8 mouse cellular contexts compared by ENCODE assay signal in genomic region chr10:80854913-80855748, GRCm38 (mm10). TPM values are rescaled to one million over a fixed set of nuclear protein-coding genes. Genes with fewer than 3 reads are reported as not detected.
A peak's percentile ranks its signal among the peaks of the same experiment; 100 is the strongest.
DNase-seq lines count a peak whose midpoint lies in the region; ATAC-seq lines count a peak whose summit lies in the region.

TSS of gene Lsm7 (minus strand) at chr10:80855209.
TSS of gene Sppl2b (plus strand) at chr10:80855275.

- H3K9me3 ChIP-seq in megakaryocyte, embryonic 14.5 days = no peaks in the 10 kb centered on the region

- H3K36me3 ChIP-seq in megakaryocyte, embryonic 14.5 days (replicated peaks; ENCODE audit: low read length) = peaks cover 44% of the 10 kb centered on the region

- peak; percentile 71 for ATAC-seq in common myeloid progenitor, adult 5-6 weeks (replicated peaks; ENCODE audit: low read depth, poor library complexity, severe bottlenecking)

- peak within 1 kb of the TSS; percentile 100 for H3K4me3 ChIP-seq in megakaryocyte, embryonic 14.5 days (replicated peaks)

- DNase-seq in ZHBTc4 (ENCODE audit: low read depth, low spot score) = peak; percentile 97
- DNase-seq in gastrocnemius, adult 8-10 months (ENCODE audit: low spot score in 2 of 2) = peak; percentile 92 to 95
- peak; percentile 83 for DNase-seq in hindlimb bud, embryonic 11.5 days (ENCODE audit: extremely low spot score, low read depth, low spot score)
- peak; percentile 90 to 95 for DNase-seq in left cerebral cortex, adult 8-10 months (ENCODE audit: low spot score in 2 of 2)
- peak; percentile 97 to 98 for DNase-seq in right cerebral cortex, postnatal 10 days (ENCODE audit: low spot score in 2 of 2)
- peak; percentile 99 for DNase-seq in urinary bladder, postnatal 25 days (ENCODE audit: low spot score)

- H3K4me1 ChIP-seq in megakaryocyte, embryonic 14.5 days = peaks cover 68% of the 10 kb centered on the region

- no peaks in the 10 kb centered on the region for H3K27me3 ChIP-seq in megakaryocyte, embryonic 14.5 days (replicated peaks)

RNA-seq across cellular contexts. Expression of gene Lsm7, which starts in this region (rescaled TPM):
- total RNA-seq in common myeloid progenitor, adult 5-6 weeks (2017) = 398 and 403 TPM in 2 replicates
- total RNA-seq in gastrocnemius, adult 8-10 months (2022) = 10 to 100 TPM in 3 of 4 experiments, 1 to 10 TPM in 1; 6.2 to 19.0 (median 14.5) TPM
- 10 to 100 TPM; 35.4 to 57.9 (median 48.2) TPM for total RNA-seq in left cerebral cortex, adult 8-10 months (2022)
- 6.8 and 219 TPM in 2 replicates for polyA plus RNA-seq in megakaryocyte, embryonic 14.5 days (2012; ENCODE audit: insufficient read depth, low replicate concordance)

RNA-seq across cellular contexts. Expression of gene Sppl2b, which starts in this region (rescaled TPM):
- 29.8 and 37.1 TPM in 2 replicates for total RNA-seq in common myeloid progenitor, adult 5-6 weeks (2017)
- 10 to 100 TPM; 11.3 to 12.5 (median 11.7) TPM for total RNA-seq in gastrocnemius, adult 8-10 months (2022)
- 10 to 100 TPM; 42.1 to 52.3 (median 46.0) TPM for total RNA-seq in left cerebral cortex, adult 8-10 months (2022)
- polyA plus RNA-seq in megakaryocyte, embryonic 14.5 days (2012; ENCODE audit: insufficient read depth, low replicate concordance) = 33.4 and 118 TPM in 2 replicates

Comparison
In these comparisons a context has a peak if more than half of its experiments do, and no peak if none do; other contexts are left out.
1. Peak in every context shown above with its lines: DNase-seq, ATAC-seq and H3K4me3 ChIP-seq.